Comparison of ENCODE assay signal across 17 mouse cellular contexts in the genomic region with DNA sequence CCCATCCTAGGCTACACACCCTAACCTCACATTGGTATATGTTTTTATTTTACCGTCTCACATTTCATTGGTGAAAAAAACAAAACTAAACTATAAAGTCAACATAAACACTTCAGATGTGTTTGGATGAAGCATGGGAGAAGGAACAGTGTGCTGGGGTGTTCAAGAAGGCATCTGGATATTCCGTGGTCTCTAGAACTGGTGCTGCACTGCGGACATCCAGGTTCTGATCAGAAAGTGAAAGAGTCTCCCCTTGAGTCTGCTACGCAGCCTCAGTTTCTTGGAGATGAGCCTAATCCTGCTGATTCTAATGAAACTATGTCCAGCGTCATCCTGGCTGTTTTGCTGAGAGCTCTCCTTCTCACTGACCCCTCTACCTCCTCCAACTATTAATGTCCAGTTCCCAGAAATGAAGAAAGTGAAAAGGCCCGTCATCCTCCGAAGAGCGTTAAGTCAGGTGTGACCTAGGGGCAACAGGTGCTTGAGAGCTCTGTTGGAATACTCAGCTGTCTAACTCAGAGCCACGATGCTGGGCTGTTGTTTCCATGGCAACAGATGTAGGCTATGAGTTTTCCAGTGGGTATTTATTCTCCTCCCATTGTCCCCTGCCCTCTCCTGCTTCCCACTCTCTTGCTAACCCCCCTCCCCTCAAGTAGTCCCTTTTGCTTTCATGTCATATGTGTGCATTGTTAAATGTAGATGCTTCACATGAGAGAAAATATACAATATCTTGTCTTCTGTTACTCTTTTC.
DNase-seq lines count a peak whose midpoint lies in the region; ATAC-seq and TF ChIP-seq lines count a peak whose summit lies in the region.
"Had no signal": no experiment of that assay in that cellular context is flagged by ENCODE, and none has a peak within 500 bp of the region (broad histone marks: within the 10 kb centered on the region; RNA-seq: fewer than 3 reads in every experiment).

No protein-coding gene starts in this region.

- ATAC-seq in intestine, postnatal 0 days = no peak
- no peak for ATAC-seq in intestine, embryonic 16.5 days
- ATAC-seq in forebrain, embryonic 12.5 days (ENCODE audit: low FRiP score) = peak; percentile 58; the same call in 1 of the 2 replicates
- ATAC-seq in midbrain, embryonic 12.5 days (ENCODE audit: low FRiP score, low read depth) = peak; percentile 47; the same call in 1 of the 2 replicates
- ATAC-seq in neural tube, embryonic 15.5 days (ENCODE audit: low FRiP score) = 0 out of 2 replicates have a peak, but pooled peaks have one; percentile 53
- ATAC-seq: Patski had no signal

- peaks cover 12% of the 10 kb centered on the region; the same call in 1 of the 2 replicates for H3K4me1 ChIP-seq in intestine, postnatal 0 days (replicated peaks; ENCODE audit: control insufficient read depth, insufficient read depth, low read length)
- no peaks in the 10 kb centered on the region for H3K4me1 ChIP-seq in intestine, embryonic 16.5 days (ENCODE audit: control insufficient read depth, insufficient read depth, low read length)
- peaks cover 7% of the 10 kb centered on the region; the same call in 1 of the 2 replicates for H3K4me1 ChIP-seq in forebrain, embryonic 12.5 days
- peaks cover 5% of the 10 kb centered on the region; the same call in 1 of the 2 replicates for H3K4me1 ChIP-seq in midbrain, embryonic 12.5 days
- no peaks in the 10 kb centered on the region for H3K4me1 ChIP-seq in neural tube, embryonic 15.5 days
- H3K4me1 ChIP-seq: liver, embryonic 15.5 days; neural tube, embryonic 12.5 days had no signal

- no peaks in the 10 kb centered on the region for H3K27me3 ChIP-seq in intestine, postnatal 0 days (replicated peaks; ENCODE audit: control insufficient read depth, insufficient read depth, low read length)
- no peaks in the 10 kb centered on the region for H3K27me3 ChIP-seq in intestine, embryonic 16.5 days (replicated peaks; ENCODE audit: control insufficient read depth, insufficient read depth, low read length)
- H3K27me3 ChIP-seq in forebrain, embryonic 12.5 days = no peaks in the 10 kb centered on the region
- H3K27me3 ChIP-seq in midbrain, embryonic 12.5 days = no peaks in the 10 kb centered on the region
- H3K27me3 ChIP-seq in neural tube, embryonic 15.5 days (replicated peaks) = no peaks in the 10 kb centered on the region
- H3K27me3 ChIP-seq: liver, embryonic 15.5 days; neural tube, embryonic 12.5 days; Patski had no signal

- no peak for TF ChIP-seq CTCF in intestine, postnatal 0 days (IDR thresholded peaks at IDR 0.05; ENCODE audit: low read depth)

- H3K36me3 ChIP-seq in intestine, postnatal 0 days (ENCODE audit: control insufficient read depth, insufficient read depth) = peaks cover 3% of the 10 kb centered on the region; the same call in 1 of the 2 replicates
- no peaks in the 10 kb centered on the region for H3K36me3 ChIP-seq in intestine, embryonic 16.5 days (ENCODE audit: control insufficient read depth, insufficient read depth, low read length)
- no peaks in the 10 kb centered on the region for H3K36me3 ChIP-seq in forebrain, embryonic 12.5 days (replicated peaks)
- H3K36me3 ChIP-seq in midbrain, embryonic 12.5 days = no peaks in the 10 kb centered on the region
- H3K36me3 ChIP-seq in neural tube, embryonic 15.5 days = 0 out of 2 replicates have a peak, but pooled peaks cover under 1% of the 10 kb centered on the region
- H3K36me3 ChIP-seq: liver, embryonic 15.5 days; neural tube, embryonic 12.5 days had no signal

- no peaks in the 10 kb centered on the region for H3K9me3 ChIP-seq in intestine, postnatal 0 days (ENCODE audit: control insufficient read depth)
- H3K9me3 ChIP-seq in intestine, embryonic 16.5 days (ENCODE audit: control insufficient read depth, low read length) = no peaks in the 10 kb centered on the region
- no peaks in the 10 kb centered on the region for H3K9me3 ChIP-seq in forebrain, embryonic 12.5 days
- H3K9me3 ChIP-seq in midbrain, embryonic 12.5 days = no peaks in the 10 kb centered on the region
- no peaks in the 10 kb centered on the region for H3K9me3 ChIP-seq in neural tube, embryonic 15.5 days (replicated peaks)
- H3K9me3 ChIP-seq: liver, embryonic 15.5 days; neural tube, embryonic 12.5 days had no signal

- no peak overlapping the region for H3K4me3 ChIP-seq in intestine, postnatal 0 days (ENCODE audit: low read depth, low read length)
- no peak overlapping the region for H3K4me3 ChIP-seq in intestine, embryonic 16.5 days (ENCODE audit: low read length)
- H3K4me3 ChIP-seq in forebrain, embryonic 12.5 days (replicated peaks) = no peak overlapping the region
- H3K4me3 ChIP-seq in midbrain, embryonic 12.5 days = no peak overlapping the region
- no peak overlapping the region for H3K4me3 ChIP-seq in neural tube, embryonic 15.5 days (replicated peaks)
- H3K4me3 ChIP-seq: liver, embryonic 15.5 days; neural tube, embryonic 12.5 days had no signal

- H3K4me2 ChIP-seq in intestine, postnatal 0 days (replicated peaks; ENCODE audit: low read depth) = no peak overlapping the region
- no peak overlapping the region for H3K4me2 ChIP-seq in intestine, embryonic 16.5 days (ENCODE audit: low read depth, low read length)
- H3K4me2 ChIP-seq in forebrain, embryonic 12.5 days = no peak overlapping the region
- no peak overlapping the region for H3K4me2 ChIP-seq in midbrain, embryonic 12.5 days (replicated peaks)
- H3K4me2 ChIP-seq in neural tube, embryonic 15.5 days = no peak overlapping the region
- H3K4me2 ChIP-seq: liver, embryonic 15.5 days; neural tube, embryonic 12.5 days had no signal

- no peak for DNase-seq in lung, postnatal 25 days (ENCODE audit: low spot score)
- DNase-seq in lung, postnatal 4 days = no peak
- DNase-seq: adrenal gland, postnatal 25 days; cerebellum, adult 9-10 months; gastrocnemius, postnatal 10 days; kidney, adult 9 months; kidney, postnatal 36 days; lung, postnatal 10 days; right cerebral cortex, postnatal 4 days had no signal

- WGBS in intestine, postnatal 0 days = 89% methylated on average over 9 of the region's 9 CpGs
- WGBS in intestine, embryonic 16.5 days = 84% methylated on average over 9 of the region's 9 CpGs
- 72% methylated on average over 9 of the region's 9 CpGs for WGBS in forebrain, embryonic 12.5 days
- WGBS in midbrain, embryonic 12.5 days = 73% methylated on average over 9 of the region's 9 CpGs
- 74% methylated on average over 9 of the region's 9 CpGs for WGBS in neural tube, embryonic 15.5 days

- no peak overlapping the region for H3K9ac ChIP-seq in intestine, postnatal 0 days (ENCODE audit: low read depth, low read length)
- H3K9ac ChIP-seq in intestine, embryonic 16.5 days (ENCODE audit: low read depth, low read length) = no peak overlapping the region
- no peak overlapping the region for H3K9ac ChIP-seq in forebrain, embryonic 12.5 days
- no peak overlapping the region for H3K9ac ChIP-seq in midbrain, embryonic 12.5 days (replicated peaks)
- no peak overlapping the region for H3K9ac ChIP-seq in neural tube, embryonic 15.5 days (replicated peaks)
- H3K9ac ChIP-seq: liver, embryonic 15.5 days; neural tube, embryonic 12.5 days had no signal

- 0 out of 2 replicates have a peak overlapping the region, but pooled peaks have one; percentile 16 for H3K27ac ChIP-seq in intestine, postnatal 0 days (ENCODE audit: low read depth, low read length)
- no peak overlapping the region for H3K27ac ChIP-seq in intestine, embryonic 16.5 days (ENCODE audit: low read length)
- no peak overlapping the region for H3K27ac ChIP-seq in forebrain, embryonic 12.5 days
- H3K27ac ChIP-seq in midbrain, embryonic 12.5 days (replicated peaks) = no peak overlapping the region
- H3K27ac ChIP-seq in neural tube, embryonic 15.5 days (replicated peaks) = no peak overlapping the region
- H3K27ac ChIP-seq: liver, embryonic 15.5 days; neural tube, embryonic 12.5 days had no signal

Comparison
In these comparisons a context has a peak if more than half of its experiments do, and no peak if none do; other contexts are left out.
1. ATAC-seq: peak in forebrain, embryonic 12.5 days (single experiment), midbrain, embryonic 12.5 days (single experiment) and neural tube, embryonic 15.5 days (single experiment); none in intestine, postnatal 0 days (single experiment) and intestine, embryonic 16.5 days (single experiment).